ENCODE assay signal across 8 mouse cellular contexts in genomic region chr5:3491084-3491483, GRCm38 (mm10). TPM values are rescaled to one million over a fixed set of nuclear protein-coding genes. Genes with fewer than 3 reads are reported as not detected.
DNase-seq lines count a peak whose midpoint lies in the region; ATAC-seq and TF ChIP-seq lines count a peak whose summit lies in the region.

No protein-coding gene starts in this region.

- DNase-seq in kidney, postnatal 10 days, result peak; percentile 77
- DNase-seq in thymus, postnatal 36 days, result no peak
- no peak for DNase-seq in layer of hippocampus, adult 9-10 months (ENCODE audit: low spot score)
- no peak for DNase-seq in right cerebral cortex, adult 2 months (ENCODE audit: low spot score in 2 of 2)

- no peaks in the 10 kb centered on the region for H3K36me3 ChIP-seq in forebrain, embryonic 16.5 days (ENCODE audit: control insufficient read depth, insufficient read depth)

- no peak overlapping the region for H3K9ac ChIP-seq in forebrain, embryonic 16.5 days (replicated peaks; ENCODE audit: low read depth, low read length)

- peak overlapping the region; percentile 89 for H3K27ac ChIP-seq in bone marrow, adult 2 months (ENCODE audit: control insufficient read depth, insufficient read depth, low read depth, low read length, poor library complexity)
- no peak overlapping the region for H3K27ac ChIP-seq in forebrain, embryonic 16.5 days (ENCODE audit: low read length)

- H3K4me1 ChIP-seq in bone marrow, adult 2 months (ENCODE audit: control insufficient read depth, insufficient read depth, low read length), result peaks cover 13% of the 10 kb centered on the region
- H3K4me1 ChIP-seq in forebrain, embryonic 16.5 days (replicated peaks; ENCODE audit: control insufficient read depth, insufficient read depth, low read length), result no peaks in the 10 kb centered on the region

- 46% methylated on average over 9 of the region's 9 CpGs for WGBS in bone marrow, adult 2 months
- WGBS in forebrain, embryonic 16.5 days, result 87% methylated on average over 9 of the region's 9 CpGs

- H3K9me3 ChIP-seq in forebrain, embryonic 16.5 days (ENCODE audit: control insufficient read depth, low read length), result no peaks in the 10 kb centered on the region

- ATAC-seq in granulocyte monocyte progenitor cell, adult 5-6 weeks (replicated peaks; ENCODE audit: poor library complexity, severe bottlenecking), result peak; percentile 47
- peak; percentile 48 for ATAC-seq in megakaryocyte, adult 5-6 weeks (ENCODE audit: poor library complexity, severe bottlenecking)
- no peak for ATAC-seq in forebrain, embryonic 16.5 days

- no peak for TF ChIP-seq POLR2A in bone marrow, adult 2 months (IDR thresholded peaks at IDR 0.05; ENCODE audit: borderline replicate concordance, control insufficient read depth, low read depth, low read length)

- peak overlapping the region; percentile 50 for H3K4me3 ChIP-seq in bone marrow, adult 2 months (replicated peaks; ENCODE audit: control insufficient read depth, low read depth, low read length)
- no peak overlapping the region for H3K4me3 ChIP-seq in forebrain, embryonic 16.5 days (replicated peaks; ENCODE audit: low read length)

- no peak overlapping the region for H3K4me2 ChIP-seq in forebrain, embryonic 16.5 days (ENCODE audit: low read length)

- H3K27me3 ChIP-seq in forebrain, embryonic 16.5 days (replicated peaks; ENCODE audit: control insufficient read depth, insufficient read depth, low read length), result no peaks in the 10 kb centered on the region

- no peak for TF ChIP-seq CTCF in bone marrow, adult 2 months (IDR thresholded peaks at IDR 0.05; ENCODE audit: control insufficient read depth, insufficient read depth, low read length)

RNA-seq across cellular contexts. Expression of gene Fam133b, which starts 52.5 kb away (rescaled TPM):
- 34.4 and 35.2 TPM in 2 replicates for polyA plus RNA-seq in bone marrow, adult 2 months (2011; ENCODE audit: insufficient read depth, insufficient read length, low replicate concordance, missing spikeins)
- total RNA-seq in granulocyte monocyte progenitor cell, adult 5-6 weeks (2014; fragmentation: Nextera tagmentation), result 80.8 and 84.5 TPM in 2 replicates
- 112 and 128 TPM in 2 replicates for total RNA-seq in granulocyte monocyte progenitor cell, adult 5-6 weeks (2017)
- total RNA-seq in megakaryocyte, adult 5-6 weeks (2015), result 37.1 and 39.5 TPM in 2 replicates
- total RNA-seq in megakaryocyte, adult 5-6 weeks (2017), result 47.1 and 50.9 TPM in 2 replicates
- 25.5 and 27.9 TPM in 2 replicates for polyA plus RNA-seq in forebrain, embryonic 16.5 days (2015; fragmentation: Nextera tagmentation; extraction: Ambion mirVana)
